Mouse (Mus musculus) c-Kit-positive CD71-negative TER-119-negative erythroid progenitor cells, embryonic 14.5 days (primary cell): ENCODE results near the gene Mrpl27.
"Not testable (repeated sequence)": the region's sequence is repeated elsewhere in the genome, so short reads cannot be mapped to it uniquely, and the experiment has no call there.

ENCODE experiments used
- DNase-seq: peaks from one replicate; pipeline ENCODE4 v3.0.0-alpha.2; 2013; ENCODE audit warnings: low read depth

The Mrpl27 gene

DNA sequence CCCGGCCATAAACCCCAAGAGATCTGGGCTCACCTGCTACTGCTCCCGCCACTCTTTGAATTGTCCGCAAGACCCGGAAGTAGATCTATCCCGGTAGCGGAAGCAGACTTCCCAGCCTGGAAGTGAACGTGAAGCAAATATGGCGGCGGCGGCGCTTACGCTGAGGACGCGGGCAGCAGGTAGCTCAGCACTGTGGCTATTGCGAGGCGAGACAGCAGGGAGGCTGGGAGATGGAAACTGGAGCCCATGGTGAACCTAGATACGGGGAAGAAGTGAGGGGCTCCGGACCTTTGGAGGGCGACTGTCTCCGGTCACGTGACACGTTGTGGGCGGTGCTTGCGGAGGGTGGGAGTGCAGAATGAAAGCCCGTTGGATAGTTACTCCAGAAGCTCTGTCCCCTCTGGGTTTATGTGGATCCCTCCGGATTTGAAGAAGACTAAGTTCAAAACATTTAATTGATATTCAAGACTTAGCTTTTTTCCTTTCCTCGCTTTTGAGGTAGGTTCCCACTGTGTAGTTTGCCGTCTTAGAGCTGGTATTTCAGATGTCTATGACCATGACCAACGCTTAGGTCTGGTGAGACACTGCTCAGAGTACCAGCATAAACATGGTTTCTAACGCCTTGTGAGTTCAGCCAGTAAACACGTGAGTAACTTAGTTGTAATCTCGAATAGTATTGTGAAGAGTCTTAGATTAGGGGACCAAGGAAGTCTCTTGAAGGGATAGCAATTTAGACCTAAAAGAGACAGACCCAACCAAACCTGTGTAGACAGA, at the start of gene Mrpl27, which contains the start of gene Eme1:
Mrpl27 (plus strand) TSS at position 105 of the 774 bp plus-strand sequence.
Eme1 (minus strand) TSS at position 302 of the 774 bp plus-strand sequence.
- DNase-seq = peak; percentile 69

DNA sequence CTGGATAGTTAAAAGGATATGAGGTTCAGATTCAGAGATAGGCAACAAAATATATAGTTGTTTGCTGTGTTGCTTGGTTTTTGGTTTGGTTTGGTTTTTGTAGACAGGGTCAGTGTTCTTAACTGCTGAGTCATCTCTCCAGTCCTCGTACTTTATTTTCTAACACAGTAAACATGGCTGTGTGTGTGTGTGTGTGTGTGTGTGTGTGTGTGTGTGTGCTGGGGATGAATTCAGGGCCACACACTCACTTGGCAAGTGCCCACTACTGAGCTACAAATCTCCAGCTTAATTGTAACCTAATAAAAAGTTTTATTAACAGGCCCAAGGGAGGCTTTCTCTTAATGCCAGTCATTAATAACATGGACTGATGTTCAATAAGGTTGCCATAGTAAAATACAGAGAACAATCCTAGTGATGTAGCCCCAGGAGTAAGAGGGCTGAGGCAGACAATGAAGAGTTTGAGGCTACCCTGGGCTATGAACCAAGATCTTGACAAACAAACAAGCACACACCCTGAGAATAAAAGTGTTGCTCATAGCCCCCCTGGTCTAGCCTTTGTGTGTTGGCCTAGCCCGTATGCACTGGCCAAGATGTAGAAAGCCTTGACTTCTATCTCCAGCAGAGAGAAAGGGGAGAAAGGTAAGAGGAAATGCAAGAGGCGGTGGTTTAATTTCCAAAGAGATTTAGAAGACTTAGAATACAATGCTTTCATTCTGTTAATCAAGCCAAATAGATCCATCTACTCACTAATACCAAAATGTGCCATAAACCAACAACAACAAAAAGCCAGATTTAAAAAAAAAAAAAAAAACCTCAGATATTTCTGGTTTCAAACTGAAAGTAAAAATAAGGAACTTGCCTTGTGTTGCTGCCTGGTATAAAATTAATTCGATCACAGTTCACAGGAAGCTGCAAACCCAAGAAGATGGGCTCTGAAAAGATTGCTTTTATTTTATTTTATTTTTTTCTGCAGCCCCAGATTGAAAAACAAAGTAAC, 42.5 kb upstream of the Mrpl27 start:
- no peak for DNase-seq

DNA sequence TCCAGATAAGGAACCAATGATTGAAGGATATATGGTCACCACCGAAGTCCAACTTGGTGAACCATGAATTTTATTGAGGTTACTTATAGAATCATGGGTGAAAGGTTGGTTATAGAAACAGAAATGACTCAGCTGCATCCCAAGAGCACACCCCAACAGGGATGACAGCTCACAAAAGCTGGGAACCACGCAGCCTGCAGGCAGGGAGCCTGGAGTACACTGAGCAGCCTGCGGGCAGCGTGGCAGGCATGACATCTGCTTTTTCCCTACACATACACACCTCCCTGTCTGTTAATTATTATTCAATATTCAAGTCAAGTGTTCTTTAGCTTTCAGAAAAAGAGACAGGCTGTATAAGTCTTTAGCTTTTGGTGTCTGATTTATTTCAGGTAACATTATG, 39.0 kb upstream of the Mrpl27 start:
- DNase-seq = no peak

- DNase-seq = no peak
These were observed 38.1 kb upstream of the Mrpl27 start for GRCm38 (mm10) chr11:94615494-94615893.

DNA sequence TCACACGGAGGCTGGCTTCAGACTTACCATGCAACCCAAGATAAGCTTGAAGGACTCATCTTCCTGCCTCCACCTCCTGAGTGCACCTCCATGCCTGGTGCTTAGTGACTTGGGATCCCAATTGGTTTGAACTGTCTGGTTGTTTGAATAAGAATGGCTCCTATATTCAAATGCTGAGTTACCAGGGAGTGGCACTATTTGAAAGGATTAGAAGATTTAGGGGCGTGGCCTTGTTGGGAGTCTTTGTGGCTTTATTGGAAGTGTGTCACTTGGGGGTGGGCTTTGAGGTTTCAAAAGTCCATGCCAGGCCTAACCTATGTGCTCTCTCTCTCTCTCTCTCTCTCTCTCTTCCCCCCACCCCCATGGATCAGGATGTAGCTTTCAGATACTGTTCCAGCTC, 35.9 kb upstream of the Mrpl27 start:
- no peak for DNase-seq

DNA sequence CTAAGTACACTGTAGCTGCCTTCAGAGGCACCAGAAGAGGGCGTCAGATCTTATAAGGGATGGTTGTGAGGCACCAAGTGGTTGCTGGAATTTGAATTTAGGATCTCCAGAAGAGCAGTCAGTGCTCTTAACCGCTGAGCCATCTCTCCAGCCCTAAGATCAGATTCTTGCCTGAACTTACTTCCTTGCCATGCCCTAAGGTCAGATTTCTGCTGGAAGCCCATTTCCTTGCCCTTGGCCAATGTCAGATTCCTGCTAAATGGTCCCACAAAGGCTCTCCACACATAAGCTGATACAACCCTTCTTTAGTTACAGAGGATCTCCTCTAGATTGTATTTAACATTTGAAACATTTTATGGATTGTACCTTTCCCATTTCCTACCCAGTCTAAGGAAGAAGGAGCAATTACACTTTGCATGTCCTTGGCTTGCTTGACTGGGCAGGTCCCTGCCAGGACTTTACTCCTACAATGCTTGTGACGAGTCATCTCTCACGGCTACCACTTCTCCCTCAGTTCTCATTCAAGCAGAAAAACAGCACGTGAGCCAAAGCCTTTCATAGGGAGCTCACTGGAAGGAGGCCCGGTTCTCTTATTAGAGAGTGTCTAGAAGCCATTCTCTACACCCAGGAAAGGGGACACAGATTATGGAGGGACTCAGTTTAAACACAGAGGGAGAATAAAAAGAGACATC, 32.7 kb upstream of the Mrpl27 start:
- DNase-seq = no peak

DNA sequence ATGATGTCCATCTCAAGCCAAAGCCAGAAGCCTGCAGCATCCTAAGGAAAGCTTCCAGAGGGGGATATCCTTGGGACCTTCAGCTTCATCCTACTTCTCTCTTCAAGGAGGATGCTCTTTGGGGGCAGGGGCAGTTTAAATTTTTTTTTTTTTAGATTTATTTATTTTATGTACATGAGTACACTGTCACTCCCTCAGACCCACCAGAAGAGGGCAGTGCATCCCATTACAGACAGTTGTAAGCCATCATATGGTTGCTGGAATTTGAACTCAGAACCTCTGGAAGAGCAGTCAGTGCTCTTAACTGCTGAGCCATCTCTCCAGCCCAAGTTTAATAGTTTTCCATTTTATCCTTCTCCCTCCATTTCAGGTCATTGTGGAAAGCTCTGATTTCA, 32.1 kb upstream of the Mrpl27 start:
- DNase-seq = no peak

DNA sequence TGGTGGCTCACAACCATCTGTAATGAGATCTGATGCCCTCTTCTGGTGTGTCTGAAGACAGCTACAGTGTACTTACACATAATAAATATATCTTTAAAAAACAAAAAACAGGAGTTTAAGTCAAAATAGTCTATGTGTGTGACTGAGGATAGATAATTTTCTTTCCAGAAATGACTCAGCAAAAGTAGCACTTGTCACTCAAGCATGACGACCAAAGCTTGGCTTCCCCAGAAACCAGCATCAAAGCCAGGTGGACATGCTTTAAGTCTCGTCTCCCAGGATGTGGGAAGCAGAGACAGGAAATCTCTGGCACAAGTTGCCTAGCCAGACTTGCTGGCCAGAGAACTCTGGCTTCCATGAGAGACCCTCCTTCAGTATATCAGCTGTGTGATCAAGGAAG, 31.4 kb upstream of the Mrpl27 start:
- DNase-seq = no peak

GRCm38 (mm10) chr11:94629199-94629883, 24.2 kb upstream of the Mrpl27 start, which contains the start of gene Lrrc59:
Gene Lrrc59, plus strand, starts transcription at chr11:94629767.
- peak; percentile 83 for DNase-seq

DNA sequence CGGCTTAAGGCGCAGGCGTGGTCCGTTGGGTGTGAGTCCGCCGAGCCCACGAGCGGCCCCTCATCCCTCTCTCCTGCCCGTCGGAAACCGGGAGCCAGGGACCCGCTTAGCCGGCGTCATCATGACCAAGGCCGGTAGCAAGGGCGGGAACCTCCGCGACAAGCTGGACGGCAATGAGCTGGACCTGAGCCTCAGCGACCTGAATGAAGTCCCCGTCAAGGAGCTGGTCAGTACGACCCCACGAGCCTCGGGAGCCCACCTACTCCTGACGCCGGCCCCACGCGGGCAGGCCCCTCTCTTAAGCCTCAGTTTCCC, 23.7 kb upstream of the Mrpl27 start:
- DNase-seq = no peak

DNA sequence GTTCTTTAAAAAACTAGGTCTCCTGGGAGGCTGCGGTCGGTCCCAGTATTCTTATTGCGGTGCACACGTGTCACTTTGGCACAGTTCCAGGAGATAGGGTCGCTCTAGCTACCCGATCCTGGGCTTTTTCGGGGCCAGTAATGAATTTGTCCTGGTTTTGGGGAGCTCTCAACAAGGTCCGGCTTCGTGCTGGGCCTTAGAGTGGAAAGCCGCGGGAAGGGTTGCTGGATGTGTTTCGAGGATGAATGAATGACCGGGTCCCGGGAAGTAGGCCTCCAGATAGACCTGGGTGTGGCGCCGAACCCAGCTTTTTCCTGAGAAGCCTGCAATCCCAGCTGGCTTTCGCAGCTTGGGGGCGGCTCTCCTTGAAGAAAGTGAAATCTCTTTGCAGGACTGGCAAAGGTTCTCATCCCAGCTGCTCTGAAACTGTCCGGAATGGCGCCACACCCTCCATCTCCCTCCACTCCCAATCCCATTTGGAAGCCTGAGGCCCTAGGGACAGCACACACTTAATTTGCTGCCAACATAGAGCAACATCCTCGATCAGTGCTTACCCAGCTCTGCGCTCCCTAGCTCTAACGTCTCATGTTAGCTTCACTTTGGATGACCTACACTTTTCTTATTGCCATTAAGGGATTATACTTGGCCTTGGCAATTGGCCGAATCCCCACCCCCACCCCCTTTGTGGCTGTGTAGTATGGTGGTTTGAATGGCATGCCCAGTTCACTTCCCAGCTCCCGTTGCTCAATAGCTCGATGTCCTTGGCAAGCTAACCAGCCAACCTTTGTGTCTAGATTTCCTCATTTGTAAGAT, 23.2 kb upstream of the Mrpl27 start:
- no peak for DNase-seq

- no peak for DNase-seq
These were observed 21.6 kb upstream of the Mrpl27 start for GRCm38 (mm10) chr11:94631969-94632368.

- DNase-seq = no peak
These were observed 20.6 kb upstream of the Mrpl27 start for GRCm38 (mm10) chr11:94632988-94633387.

DNA sequence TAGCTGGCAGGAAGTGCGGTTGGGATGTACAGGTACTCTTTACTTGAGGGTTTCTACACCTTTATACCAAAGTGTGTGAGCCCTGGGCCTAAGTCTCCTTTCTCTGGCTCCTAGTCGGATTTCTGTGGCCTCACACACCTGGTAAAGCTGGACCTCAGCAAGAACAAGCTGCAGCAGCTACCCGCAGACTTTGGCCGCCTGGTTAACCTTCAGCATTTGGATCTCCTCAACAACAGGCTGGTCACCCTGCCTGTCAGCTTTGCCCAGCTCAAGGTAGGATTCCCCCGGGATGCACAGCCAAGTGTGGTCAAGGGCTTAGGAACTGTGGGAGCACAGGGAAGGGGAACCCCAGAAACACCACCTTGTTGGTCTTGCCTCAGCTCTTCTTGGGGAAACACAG, 19.1 kb upstream of the Mrpl27 start:
- DNase-seq = no peak

GRCm38 (mm10) chr11:94644461-94645219, 8.9 kb upstream of the Mrpl27 start:
- no peak for DNase-seq

- no peak for DNase-seq
These were observed 7.1 kb upstream of the Mrpl27 start for GRCm38 (mm10) chr11:94646457-94646856.

DNA sequence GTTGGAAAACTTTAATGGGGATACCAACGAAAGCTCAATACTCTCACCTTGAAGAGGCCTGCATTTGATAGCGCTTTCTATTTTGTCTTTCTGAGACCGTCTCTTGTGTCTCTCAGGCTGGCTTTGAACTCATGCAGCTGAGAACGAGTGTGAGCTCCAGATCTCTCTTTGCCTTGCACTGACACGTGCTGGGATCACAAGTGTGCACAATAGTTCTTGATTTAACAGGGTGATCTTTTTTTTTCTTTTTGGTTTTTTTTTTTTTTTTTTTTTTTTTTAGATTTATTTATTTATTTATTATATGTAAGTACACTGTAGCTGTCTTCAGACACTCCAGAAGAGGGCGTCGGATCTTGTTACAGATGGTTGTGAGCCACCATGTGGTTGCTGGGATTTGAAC, 2.3 kb upstream of the Mrpl27 start:
- DNase-seq = not testable (repeated sequence)

- no peak for DNase-seq
These were observed 594 bp upstream of the Mrpl27 start for GRCm38 (mm10) chr11:94652973-94653372.

- DNase-seq = no peak
These were observed 7.8 kb downstream of the Mrpl27 start for GRCm38 (mm10) chr11:94661344-94661743.

GRCm38 (mm10) chr11:94665281-94665680, 11.7 kb downstream of the Mrpl27 start:
- DNase-seq = no peak
